Mouse (Mus musculus) ES-CJ7 (cell line): ENCODE results near the gene Fmo4.
A peak's percentile ranks its signal among the peaks of the same experiment; 100 is the strongest.

Experiments used
- DNase-seq: peaks from one replicate; pipeline ENCODE4 v3.0.0; 2011; ENCODE audit warnings: low read depth, low spot score

Fmo4 gene

GRCm38 (mm10) chr1:162813836-162814156, at the start of gene Fmo4:
Gene Fmo4 (minus strand): TSS chr1:162813972.
- DNase-seq: peak; percentile 27

DNA sequence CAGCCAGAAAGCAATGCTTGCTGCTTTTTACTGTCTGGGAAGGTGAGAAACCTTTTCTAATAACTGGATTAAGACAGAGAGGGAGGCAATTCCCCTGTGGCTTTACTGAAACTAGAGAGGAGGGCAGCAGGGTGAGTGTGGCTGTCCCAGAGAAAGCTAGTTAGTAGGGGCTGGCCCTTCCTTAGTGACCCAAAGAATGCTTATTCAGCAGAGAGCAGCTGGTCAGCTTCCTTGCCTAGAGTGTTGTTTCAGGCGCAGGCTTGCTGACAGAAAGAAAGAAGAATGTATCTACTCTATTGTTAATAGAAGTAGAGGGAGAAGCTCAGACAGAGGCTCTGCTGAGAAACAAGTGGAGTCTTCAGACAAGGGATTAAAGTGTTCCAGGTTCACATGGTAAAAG, 48.6 kb upstream of the Fmo4 start:
- DNase-seq: no peak

GRCm38 (mm10) chr1:162859996-162860605, 46.3 kb upstream of the Fmo4 start:
- DNase-seq: no peak

- no peak for DNase-seq
Observed at GRCm38 (mm10) chr1:162859545-162859976, 45.8 kb upstream of the Fmo4 start.

GRCm38 (mm10) chr1:162858748-162859130, 45.0 kb upstream of the Fmo4 start:
- no peak for DNase-seq

DNA sequence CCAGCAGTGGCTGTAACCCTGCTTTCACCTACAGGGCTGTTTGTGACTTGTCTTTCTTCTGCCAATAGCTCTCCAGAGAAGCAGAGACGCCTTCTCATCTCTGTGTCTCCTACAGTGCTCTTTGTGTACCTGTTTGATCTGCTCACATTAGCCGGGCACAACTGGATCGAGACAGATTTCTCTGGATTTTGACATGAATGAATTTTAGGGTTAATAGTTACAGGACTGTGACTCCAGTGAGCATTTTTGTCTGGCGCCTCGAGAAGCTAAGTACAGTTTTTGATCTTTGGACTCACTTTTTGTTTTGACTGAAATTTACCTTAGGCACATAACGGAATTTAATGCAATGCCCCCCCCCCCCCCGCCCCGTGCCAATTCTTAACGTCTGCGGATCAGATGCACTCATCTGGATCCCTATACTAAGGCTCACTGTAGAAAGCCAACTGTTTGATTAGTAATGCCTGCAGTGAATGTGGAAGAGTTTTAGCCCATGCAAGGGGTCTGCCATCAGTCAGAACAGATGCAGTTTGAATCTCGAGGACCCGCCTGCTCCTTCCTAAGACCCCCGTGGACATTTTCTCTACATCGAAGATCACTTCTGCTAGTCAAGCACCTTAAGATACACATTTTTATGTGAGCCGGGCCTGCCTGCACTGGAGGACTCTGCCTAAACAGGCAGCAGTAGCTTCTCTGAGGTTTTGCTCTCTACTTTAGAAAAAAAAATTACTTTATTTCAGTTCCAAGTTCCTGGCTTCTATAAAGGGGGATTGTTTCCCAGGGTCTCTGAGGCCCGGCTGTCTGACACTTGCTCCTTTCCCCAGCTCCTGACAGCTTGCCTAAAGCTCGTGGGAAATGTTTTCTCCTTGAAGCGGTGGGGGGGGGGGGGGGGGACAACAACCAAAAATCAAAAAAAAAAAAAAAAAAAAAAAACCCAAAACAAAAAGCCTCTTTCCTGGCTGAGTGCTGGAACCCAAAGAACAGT, 44.3 kb upstream of the Fmo4 start:
- DNase-seq: no peak

GRCm38 (mm10) chr1:162853812-162854482, 40.2 kb upstream of the Fmo4 start:
- DNase-seq: no peak

GRCm38 (mm10) chr1:162847554-162847953, 33.8 kb upstream of the Fmo4 start:
- DNase-seq: no peak

GRCm38 (mm10) chr1:162840211-162840610, 26.4 kb upstream of the Fmo4 start:
- DNase-seq: no peak

DNA sequence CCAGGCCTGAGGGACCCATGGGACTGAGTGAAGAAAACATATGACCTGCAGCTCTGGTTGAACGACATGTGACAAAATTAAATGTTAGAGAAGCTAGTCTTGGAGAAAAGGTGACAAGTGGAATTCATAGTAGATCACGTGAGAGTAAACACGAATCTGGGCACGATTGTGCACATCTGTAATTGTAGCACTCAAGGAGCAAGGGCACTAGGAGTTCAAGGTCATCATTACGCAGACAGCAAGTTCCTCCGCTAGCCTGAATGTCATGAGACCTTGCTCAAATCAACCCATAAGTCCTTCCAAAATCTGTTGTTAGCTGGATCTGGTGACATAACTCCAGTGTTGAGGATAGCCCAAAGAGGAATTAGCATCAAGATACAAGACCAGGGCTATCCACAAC, 25.2 kb upstream of the Fmo4 start:
- no peak for DNase-seq

DNA sequence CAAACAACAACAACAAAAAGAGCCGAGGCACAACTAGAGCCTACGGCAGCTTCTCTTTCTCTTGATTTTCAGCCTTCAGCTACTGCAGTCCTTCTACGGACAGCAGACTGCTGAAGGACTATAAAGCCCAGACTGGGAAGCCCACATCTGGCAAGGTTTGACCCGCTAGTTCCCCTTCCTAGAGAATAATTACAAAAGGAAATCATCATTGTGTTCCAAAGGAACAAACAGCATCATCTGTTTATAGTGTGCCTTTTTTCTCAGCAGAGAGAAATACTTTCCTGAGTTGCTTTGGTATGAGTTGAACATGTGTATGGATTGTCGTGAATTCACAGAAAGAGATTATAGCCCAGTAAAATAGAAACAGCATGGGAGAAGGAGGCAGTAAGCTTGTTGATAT, 20.6 kb upstream of the Fmo4 start:
- no peak for DNase-seq

GRCm38 (mm10) chr1:162832574-162832953, 18.8 kb upstream of the Fmo4 start:
- no peak for DNase-seq

GRCm38 (mm10) chr1:162831838-162832573, 18.2 kb upstream of the Fmo4 start:
- peak; percentile 81 for DNase-seq

GRCm38 (mm10) chr1:162819280-162819679, 5.5 kb upstream of the Fmo4 start:
- DNase-seq: no peak

DNA sequence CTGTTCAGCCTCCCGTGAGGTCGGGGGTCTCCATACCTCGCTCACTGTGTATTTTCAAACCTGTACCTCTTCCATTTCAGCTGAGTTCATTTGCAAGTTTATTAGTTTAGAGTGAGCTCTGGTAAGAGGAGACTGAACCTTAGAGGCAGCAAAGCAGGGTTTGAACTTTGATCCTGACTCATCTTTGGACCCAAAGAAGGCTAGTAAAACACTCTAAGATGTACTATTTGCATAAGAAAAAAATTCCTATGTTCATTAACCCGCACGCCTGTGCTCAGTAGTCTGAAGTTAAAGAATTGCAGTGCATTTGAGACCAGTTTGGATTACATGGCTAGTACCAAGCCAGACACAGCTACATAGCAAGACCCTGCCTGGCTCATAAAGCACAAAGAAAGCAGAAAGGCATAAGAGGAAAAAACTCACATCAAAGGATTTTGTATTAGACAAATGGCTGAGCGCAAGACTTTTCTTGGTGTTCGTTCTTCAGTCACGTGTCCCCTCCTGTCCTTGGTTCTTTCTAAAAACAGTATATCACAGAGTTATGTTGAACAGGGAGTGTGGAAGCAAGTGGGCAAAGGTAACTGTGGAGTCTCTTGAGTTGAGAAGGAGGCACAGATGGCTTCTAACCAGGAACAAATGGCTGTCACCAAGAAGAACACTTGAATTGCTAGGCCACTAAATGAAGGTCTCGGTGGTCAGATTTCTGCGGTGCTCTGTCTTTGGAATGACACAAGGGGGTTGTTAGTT, 1.8 kb upstream of the Fmo4 start:
- no peak for DNase-seq

DNA sequence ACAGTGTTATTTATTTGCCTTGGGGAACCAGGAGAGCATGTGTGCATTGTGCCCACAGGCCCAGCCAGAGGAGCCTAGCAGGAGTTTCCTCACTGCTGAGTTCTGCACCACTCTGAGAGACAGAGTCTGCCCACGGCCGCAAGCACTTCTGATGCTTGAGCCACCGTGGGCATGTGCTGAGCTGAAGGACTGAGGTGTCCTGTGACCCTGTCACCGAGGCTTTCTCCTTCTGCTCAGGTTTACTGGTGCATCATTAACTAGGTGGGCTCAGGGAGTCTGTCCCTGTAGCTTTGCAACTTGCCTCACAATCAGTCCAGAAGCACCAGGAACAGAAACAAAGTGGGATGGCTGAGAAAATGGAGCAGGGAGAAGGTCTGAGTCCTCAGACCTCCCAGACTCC, 1.2 kb upstream of the Fmo4 start:
- DNase-seq: no peak

- DNase-seq: no peak
Observed at GRCm38 (mm10) chr1:162813143-162813835, 483 bp downstream of the Fmo4 start.

DNA sequence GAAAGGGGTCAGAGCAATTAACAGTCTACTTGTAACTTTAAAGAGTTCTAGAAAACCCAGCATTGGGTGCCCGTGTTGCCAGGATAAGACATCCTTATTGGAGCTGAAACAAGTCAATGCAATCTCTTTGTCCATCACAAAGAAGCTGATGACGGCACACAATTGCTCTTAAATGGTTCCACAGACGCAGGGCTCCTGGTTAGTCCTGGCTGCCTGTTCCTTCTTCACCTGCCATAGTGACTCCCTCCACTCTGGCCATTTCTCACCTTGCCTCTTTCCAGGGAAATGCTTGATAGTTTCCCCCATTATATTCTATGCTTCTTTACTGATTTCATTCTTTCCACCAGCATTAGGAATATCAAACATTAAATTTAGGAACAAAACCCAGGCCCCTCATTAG, 5.2 kb downstream of the Fmo4 start:
- DNase-seq: no peak

GRCm38 (mm10) chr1:162807441-162807840, 6.3 kb downstream of the Fmo4 start:
- no peak for DNase-seq

- DNase-seq: peak; percentile 43
Observed at GRCm38 (mm10) chr1:162805011-162805410, 8.8 kb downstream of the Fmo4 start.

GRCm38 (mm10) chr1:162796441-162796840, 17.3 kb downstream of the Fmo4 start:
- no peak for DNase-seq
